22 mouse cellular contexts compared by ENCODE assay signal in the genomic region with DNA sequence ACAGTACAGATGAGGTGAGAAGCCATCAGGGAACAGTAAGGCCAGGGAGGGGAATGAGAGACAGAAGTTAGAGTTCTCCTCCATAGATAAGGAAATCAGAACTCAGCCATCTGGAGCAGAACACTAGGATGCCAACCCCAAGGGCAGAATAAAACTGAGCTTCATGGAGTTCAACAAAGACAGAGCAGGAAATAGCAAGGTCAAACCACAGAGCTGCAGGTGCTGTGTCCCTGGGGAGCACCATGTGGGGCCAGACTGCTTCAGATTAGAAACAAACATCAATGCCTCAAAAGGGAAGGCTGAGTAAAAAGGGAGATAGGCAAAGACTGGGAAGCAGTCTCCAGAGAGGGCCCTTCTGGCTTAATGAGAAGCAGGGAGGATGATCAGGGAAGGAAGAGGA. TPM values are rescaled to one million over a fixed set of nuclear protein-coding genes. Genes with fewer than 3 reads are reported as not detected.
DNase-seq lines count a peak whose midpoint lies in the region; ATAC-seq and TF ChIP-seq lines count a peak whose summit lies in the region.
"Not testable (repeated sequence)": the region's sequence is repeated elsewhere in the genome, so short reads cannot be mapped to it uniquely, and the experiment has no call there.
"Had no signal": no experiment of that assay in that cellular context is flagged by ENCODE, and none has a peak within 500 bp of the region (broad histone marks: within the 10 kb centered on the region; RNA-seq: fewer than 3 reads in every experiment).

No protein-coding gene starts in this region.

- TF ChIP-seq EP300 in liver, postnatal 0 days (IDR thresholded peaks at IDR 0.05; ENCODE audit: low read depth): not testable (repeated sequence)

- H3K27ac ChIP-seq in liver, embryonic 13.5 days; liver, postnatal 0 days (ENCODE audit: low read depth): not testable (repeated sequence)

- H3K9me3 ChIP-seq in liver, embryonic 13.5 days (replicated peaks); liver, postnatal 0 days (ENCODE audit: low read length): not testable (repeated sequence)

- DNase-seq in liver, embryonic 13.5 days; liver, postnatal 0 days: not testable (repeated sequence)

- H3K4me1 ChIP-seq in liver, embryonic 13.5 days (replicated peaks); liver, postnatal 0 days (ENCODE audit: insufficient read depth): not testable (repeated sequence)

- not testable (repeated sequence) for H3K9ac ChIP-seq in liver, embryonic 13.5 days; liver, postnatal 0 days (replicated peaks)

- H3K4me2 ChIP-seq in liver, embryonic 13.5 days; liver, postnatal 0 days (ENCODE audit: low read depth, low read length): not testable (repeated sequence)

- not testable (repeated sequence) for TF ChIP-seq CTCF in liver, postnatal 0 days (IDR thresholded peaks at IDR 0.05; ENCODE audit: low read depth)

- peak; percentile 6 for ATAC-seq in erythroblast, adult 5-6 weeks (replicated peaks; ENCODE audit: low FRiP score, poor library complexity, severe bottlenecking)
- ATAC-seq in erythroid progenitor cell, adult 5-6 weeks (replicated peaks; ENCODE audit: low FRiP score, poor library complexity, severe bottlenecking): peak; percentile 25
- ATAC-seq in liver, embryonic 13.5 days (ENCODE audit: low read depth): peak; percentile 13; the same call in 1 of the 2 replicates
- 0 out of 2 replicates have a peak, but pooled peaks have one; percentile 2 for ATAC-seq in liver, postnatal 0 days
- peak; percentile 56 for ATAC-seq in megakaryocyte-erythroid progenitor cell, adult 5-6 weeks (replicated peaks; ENCODE audit: low FRiP score, low TSS enrichment, poor library complexity, severe bottlenecking)
- peak; percentile 67 for ATAC-seq in neutrophil, adult 5-6 weeks (ENCODE audit: extremely low read depth, insufficient number of reproducible peaks, low FRiP score, poor library complexity, severe bottlenecking)

- H3K27me3 ChIP-seq in liver, embryonic 13.5 days; liver, postnatal 0 days (ENCODE audit: insufficient read depth, low read length): not testable (repeated sequence)

- H3K4me3 ChIP-seq in liver, embryonic 13.5 days (replicated peaks); liver, postnatal 0 days (ENCODE audit: low read depth, low read length): not testable (repeated sequence)

- H3K36me3 ChIP-seq in liver, embryonic 13.5 days; liver, postnatal 0 days (replicated peaks; ENCODE audit: insufficient read depth, low read length): not testable (repeated sequence)

RNA-seq across cellular contexts. Expression of a gene that starts 6.9 kb away (rescaled TPM):
- 200 and 335 TPM in 2 replicates for total RNA-seq in erythroblast, adult 5-6 weeks (2015; ENCODE audit: low replicate concordance)
- 490 and 566 TPM in 2 replicates for total RNA-seq in erythroblast, adult 5-6 weeks (2017; ENCODE audit: low replicate concordance)
- total RNA-seq in erythroid progenitor cell, adult 5-6 weeks (2015; ENCODE audit: low replicate concordance): 388 and 391 TPM in 2 replicates
- 203 and 274 TPM in 2 replicates for total RNA-seq in erythroid progenitor cell, adult 5-6 weeks (2017; ENCODE audit: low replicate concordance)
- polyA plus RNA-seq in liver, embryonic 13.5 days (2015; fragmentation: Nextera tagmentation; extraction: Ambion mirVana): not detected in 2 replicates
- not detected in 2 replicates for polyA plus RNA-seq in liver, postnatal 0 days (2015; fragmentation: Nextera tagmentation; extraction: Ambion mirVana)
- total RNA-seq in megakaryocyte-erythroid progenitor cell, adult 5-6 weeks (2014; fragmentation: Nextera tagmentation): 12.0 and 16.7 TPM in 2 replicates
- total RNA-seq in megakaryocyte-erythroid progenitor cell, adult 5-6 weeks (2017): 4.3 and 7.7 TPM in 2 replicates
- total RNA-seq in neutrophil, adult 5-6 weeks (2017): 13.6 and 15.1 TPM in 2 replicates
- total RNA-seq: CH12.LX, ES-E14, MEL had no signal
- polyA plus RNA-seq: activated CD4-positive, CD25-positive, alpha-beta regulatory T cell, adult 4 months; brain, embryonic 14.5 days; C2C12 had no signal

RNA-seq across cellular contexts. Expression of a gene that starts 16.1 kb away (rescaled TPM):
- total RNA-seq in erythroblast, adult 5-6 weeks (2015; ENCODE audit: low replicate concordance): 1.0 TPM in 1 of 2 replicates, not detected in the other
- total RNA-seq in erythroblast, adult 5-6 weeks (2017; ENCODE audit: low replicate concordance): not detected in 2 replicates
- total RNA-seq in erythroid progenitor cell, adult 5-6 weeks (2015; ENCODE audit: low replicate concordance): not detected in 2 replicates
- total RNA-seq in erythroid progenitor cell, adult 5-6 weeks (2017; ENCODE audit: low replicate concordance): not detected in 2 replicates
- 0.06 TPM in 1 of 2 replicates, not detected in the other for polyA plus RNA-seq in liver, embryonic 13.5 days (2015; fragmentation: Nextera tagmentation; extraction: Ambion mirVana)
- polyA plus RNA-seq in liver, postnatal 0 days (2015; fragmentation: Nextera tagmentation; extraction: Ambion mirVana): not detected in 2 replicates
- not detected in 2 replicates for total RNA-seq in megakaryocyte-erythroid progenitor cell, adult 5-6 weeks (2014; fragmentation: Nextera tagmentation)
- not detected in 2 replicates for total RNA-seq in megakaryocyte-erythroid progenitor cell, adult 5-6 weeks (2017)
- total RNA-seq in neutrophil, adult 5-6 weeks (2017): 0.12 TPM in 1 of 2 replicates, not detected in the other
- total RNA-seq: adrenal gland, adult 18-20 months; adrenal gland, adult 2 months; adrenal gland, postnatal 10 days; adrenal gland, postnatal 14 days; adrenal gland, postnatal 25 days; adrenal gland, postnatal 36 days; adrenal gland, postnatal 4 days; CH12.LX; ES-E14; G1E; MEL had no signal
- polyA plus RNA-seq: activated CD4-positive, CD25-positive, alpha-beta regulatory T cell, adult 4 months; adrenal gland, adult 2 months; brain, embryonic 14.5 days; C2C12; CD4-positive, CD25-positive, alpha-beta regulatory T cell, adult 4 months; G1E; Patski had no signal

RNA-seq across cellular contexts. Expression of a gene that starts 59.0 kb away (rescaled TPM):
- 0.58 and 1.5 TPM in 2 replicates for total RNA-seq in erythroblast, adult 5-6 weeks (2015; ENCODE audit: low replicate concordance)
- 0.85 and 1.3 TPM in 2 replicates for total RNA-seq in erythroblast, adult 5-6 weeks (2017; ENCODE audit: low replicate concordance)
- total RNA-seq in erythroid progenitor cell, adult 5-6 weeks (2015; ENCODE audit: low replicate concordance): 0.72 and 0.84 TPM in 2 replicates
- total RNA-seq in erythroid progenitor cell, adult 5-6 weeks (2017; ENCODE audit: low replicate concordance): 1.2 and 5.3 TPM in 2 replicates
- 4.3 and 4.5 TPM in 2 replicates for polyA plus RNA-seq in liver, embryonic 13.5 days (2015; fragmentation: Nextera tagmentation; extraction: Ambion mirVana)
- polyA plus RNA-seq in liver, postnatal 0 days (2015; fragmentation: Nextera tagmentation; extraction: Ambion mirVana): 4.2 and 4.7 TPM in 2 replicates
- 12.3 and 13.0 TPM in 2 replicates for total RNA-seq in megakaryocyte-erythroid progenitor cell, adult 5-6 weeks (2014; fragmentation: Nextera tagmentation)
- total RNA-seq in megakaryocyte-erythroid progenitor cell, adult 5-6 weeks (2017): 8.6 and 10.4 TPM in 2 replicates
- 8.6 and 8.8 TPM in 2 replicates for total RNA-seq in neutrophil, adult 5-6 weeks (2017)

Comparison
In these comparisons a context has a peak if more than half of its experiments do, and no peak if none do; other contexts are left out.
1. ATAC-seq: peak in every context shown above with its lines; median percentile 67 in neutrophil, adult 5-6 weeks; 56 in megakaryocyte-erythroid progenitor cell, adult 5-6 weeks; 25 in erythroid progenitor cell, adult 5-6 weeks; 13 in liver, embryonic 13.5 days; 6 in erythroblast, adult 5-6 weeks; 2 in liver, postnatal 0 days.
2. RNA of a gene that starts 6.9 kb away (total RNA-seq): 200 to 566 TPM in erythroblast, adult 5-6 weeks and 203 to 391 TPM in erythroid progenitor cell, adult 5-6 weeks; 13.6 to 15.1 TPM in neutrophil, adult 5-6 weeks and 4.3 to 16.7 TPM in megakaryocyte-erythroid progenitor cell, adult 5-6 weeks; every median in the first group is over 10 times any median in the second.